ENCODE assay signal across 12 mouse cellular contexts in the genomic region with DNA sequence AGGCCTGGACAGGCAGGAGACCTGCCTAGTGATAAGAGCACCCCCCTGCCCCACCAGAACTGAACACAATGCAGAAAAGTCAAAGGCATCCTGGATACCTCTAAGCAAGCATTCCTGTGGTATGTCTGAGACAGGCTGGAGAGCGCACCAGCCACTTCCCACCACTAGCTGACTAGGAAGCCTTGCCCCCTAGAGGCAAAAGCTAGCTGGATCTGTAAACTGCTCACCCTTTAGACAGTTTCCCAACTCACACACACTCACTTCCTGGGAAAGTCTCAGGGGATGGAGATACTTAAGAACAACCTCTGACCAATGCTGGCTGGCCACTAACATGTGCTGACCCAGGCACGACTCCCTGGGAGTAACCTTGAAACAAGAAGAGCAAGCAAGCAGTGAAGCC. TPM values are rescaled to one million over a fixed set of nuclear protein-coding genes. Genes with fewer than 3 reads are reported as not detected.
A peak's percentile ranks its signal among the peaks of the same experiment; 100 is the strongest.
DNase-seq lines count a peak whose midpoint lies in the region; ATAC-seq and TF ChIP-seq lines count a peak whose summit lies in the region.
"Had no signal": no experiment of that assay in that cellular context is flagged by ENCODE, and none has a peak within 500 bp of the region (broad histone marks: within the 10 kb centered on the region; RNA-seq: fewer than 3 reads in every experiment).

No protein-coding gene starts in this region.

- DNase-seq in adrenal gland, postnatal 14 days: peak; percentile 67
- no peak for DNase-seq in adrenal gland, postnatal 4 days (ENCODE audit: low spot score in 2 of 2)
- DNase-seq in kidney, postnatal 0 days (ENCODE audit: low spot score): peak; percentile 45
- no peak for DNase-seq in kidney, adult 8-10 months
- DNase-seq in urinary bladder, postnatal 36 days (ENCODE audit: low spot score in 2 of 2): peak; percentile 37 to 39
- no peak for DNase-seq in urinary bladder, postnatal 25 days (ENCODE audit: low spot score)
- DNase-seq in testis, postnatal 14 days (ENCODE audit: low spot score): no peak
- no peak for DNase-seq in frontal cortex, postnatal 14 days (ENCODE audit: low spot score in 2 of 2)
- DNase-seq: adrenal gland, adult 8-10 months; midbrain, embryonic 14.5 days had no signal

- no peaks in the 10 kb centered on the region for H3K9me3 ChIP-seq in kidney, postnatal 0 days (replicated peaks; ENCODE audit: low read length)
- H3K9me3 ChIP-seq: hindbrain, embryonic 12.5 days; liver, embryonic 15.5 days had no signal

- peak; percentile 51; the same call in 1 of the 2 replicates for TF ChIP-seq CTCF in kidney, postnatal 0 days (IDR thresholded peaks at IDR 0.05; ENCODE audit: low read depth)

- H3K4me3 ChIP-seq in kidney, postnatal 0 days (replicated peaks; ENCODE audit: low read depth, low read length): no peak overlapping the region
- H3K4me3 ChIP-seq: hindbrain, embryonic 12.5 days; liver, embryonic 15.5 days had no signal

- ATAC-seq in kidney, postnatal 0 days (replicated peaks; ENCODE audit: low FRiP score, low read depth): peak; percentile 30; the same call in 1 of the 2 replicates

- H3K4me2 ChIP-seq in kidney, postnatal 0 days (ENCODE audit: low read length): no peak overlapping the region
- H3K4me2 ChIP-seq: hindbrain, embryonic 12.5 days; liver, embryonic 15.5 days had no signal

- 66% methylated on average over 2 of the region's 2 CpGs for WGBS in kidney, postnatal 0 days

- H3K27me3 ChIP-seq in kidney, postnatal 0 days (ENCODE audit: insufficient read depth, low read length): no peaks in the 10 kb centered on the region
- H3K27me3 ChIP-seq: hindbrain, embryonic 12.5 days; liver, embryonic 15.5 days had no signal

- no peak overlapping the region for H3K27ac ChIP-seq in kidney, postnatal 0 days
- H3K27ac ChIP-seq: hindbrain, embryonic 12.5 days; liver, embryonic 15.5 days had no signal

- H3K9ac ChIP-seq in kidney, postnatal 0 days (ENCODE audit: low read depth, low read length): no peak overlapping the region
- H3K9ac ChIP-seq: hindbrain, embryonic 12.5 days; liver, embryonic 15.5 days had no signal

- 0 out of 2 replicates have a peak, but pooled peaks cover under 1% of the 10 kb centered on the region for H3K4me1 ChIP-seq in kidney, postnatal 0 days (replicated peaks; ENCODE audit: insufficient read depth, low read length)

- H3K36me3 ChIP-seq in kidney, postnatal 0 days (ENCODE audit: insufficient read depth, low read length): peaks cover 51% of the 10 kb centered on the region

RNA-seq across cellular contexts. Expression of a gene that starts 8.0 kb away (rescaled TPM):
- total RNA-seq in adrenal gland, postnatal 14 days (2021): 73.2 and 80.6 TPM in 2 replicates
- total RNA-seq in adrenal gland, postnatal 4 days (2021): 100 to 1,000 TPM; 106 to 107 TPM
- 65.1 and 66.4 TPM in 2 replicates for polyA plus RNA-seq in kidney, postnatal 0 days (2015; fragmentation: Nextera tagmentation; extraction: Ambion mirVana)

RNA-seq across cellular contexts. Expression of a gene that starts 12.9 kb away (rescaled TPM):
- total RNA-seq in adrenal gland, postnatal 14 days (2021): 87.9 and 89.3 TPM in 2 replicates
- total RNA-seq in adrenal gland, postnatal 4 days (2021): 10 to 100 TPM; 65.1 to 71.1 TPM
- polyA plus RNA-seq in kidney, postnatal 0 days (2015; fragmentation: Nextera tagmentation; extraction: Ambion mirVana): 22.2 and 22.8 TPM in 2 replicates

RNA-seq across cellular contexts. Expression of a gene that starts 40.9 kb away (rescaled TPM):
- 18.7 and 19.5 TPM in 2 replicates for total RNA-seq in adrenal gland, postnatal 14 days (2021)
- 10 to 100 TPM; 25.9 to 33.9 TPM for total RNA-seq in adrenal gland, postnatal 4 days (2021)
- 23.4 and 24.5 TPM in 2 replicates for polyA plus RNA-seq in kidney, postnatal 0 days (2015; fragmentation: Nextera tagmentation; extraction: Ambion mirVana)

Comparison
In these comparisons a context has a peak if more than half of its experiments do, and no peak if none do; other contexts are left out.
1. DNase-seq: peak in adrenal gland, postnatal 14 days (single experiment), kidney, postnatal 0 days (single experiment) and urinary bladder, postnatal 36 days (2 of 2); none in adrenal gland, postnatal 4 days (0 of 2), kidney, adult 8-10 months (0 of 2), urinary bladder, postnatal 25 days (single experiment), testis, postnatal 14 days (single experiment) and frontal cortex, postnatal 14 days (0 of 2).